Mouse (Mus musculus) lung, postnatal 0 days (tissue): ENCODE results near the gene Scd4. TPM values are rescaled to one million over a fixed set of nuclear protein-coding genes. Genes with fewer than 3 reads are reported as not detected.
"Not testable (repeated sequence)": the region's sequence is repeated elsewhere in the genome, so short reads cannot be mapped to it uniquely, and the experiment has no call there.

Experiments
- ATAC-seq: fragments of 200-750 bp; cut with Nextera tagmentation; 2 replicates; pipeline ENCODE4 v1.8.0; 2017; ENCODE audit warnings: moderate library complexity
- DNase-seq: peaks from one replicate; pipeline ENCODE4 v3.0.0-alpha.2; 2016; ENCODE audit warnings: low spot score
- H3K27ac ChIP-seq: fragments of 300-500 bp; sonication (generic); 2 replicates; pipeline ENCODE4 v1.5.1; 2014; ENCODE audit warnings: antibody characterized with exemption, mild to moderate bottlenecking, low read length, mixed read lengths
- H3K27me3 ChIP-seq: fragments of 300-500 bp; sonication (generic); replicated peaks from 2 replicates; pipeline ENCODE4 v1.6.1; 2014; ENCODE audit warnings: low read length, mixed read lengths; ENCODE audit not compliant: insufficient read depth
- H3K36me3 ChIP-seq: fragments of 300-500 bp; sonication (generic); 2 replicates; pipeline ENCODE4 v1.6.1; 2014; ENCODE audit warnings: low read length, mixed read lengths; ENCODE audit not compliant: insufficient read depth
- H3K4me1 ChIP-seq: fragments of 300-500 bp; sonication (generic); 2 replicates; pipeline ENCODE4 v1.6.1; 2014; ENCODE audit warnings: antibody characterized with exemption, low read depth, low read length, mixed read lengths; ENCODE audit not compliant: insufficient read depth
- H3K4me2 ChIP-seq: fragments of 300-500 bp; sonication (generic); replicated peaks from 2 replicates; pipeline ENCODE4 v1.6.1; 2014; ENCODE audit warnings: low read depth, mild to moderate bottlenecking, low read length, moderate library complexity, mixed read lengths
- H3K4me3 ChIP-seq: fragments of 300-500 bp; sonication (generic); 2 replicates; pipeline ENCODE4 v1.5.1; 2014; ENCODE audit warnings: low read depth, low read length
- H3K9ac ChIP-seq: fragments of 300-500 bp; sonication (generic); replicated peaks from 2 replicates; pipeline ENCODE4 v1.6.1; 2014; ENCODE audit warnings: low read depth, mild to moderate bottlenecking
- H3K9me3 ChIP-seq: fragments of 300-500 bp; sonication (generic); 2 replicates; pipeline ENCODE4 v1.6.1; 2016; ENCODE audit warnings: low read length, mixed read lengths
- CTCF ChIP-seq: IDR thresholded peaks from 2 replicates; pipeline ENCODE4 v1.5.1; 2016; ENCODE audit warnings: antibody characterized with exemption, mild to moderate bottlenecking
- EP300 ChIP-seq: IDR thresholded peaks from 2 replicates; pipeline ENCODE4 v1.6.1; 2016; ENCODE audit warnings: antibody characterized with exemption, mild to moderate bottlenecking, control low read depth
- WGBS: fragments of 180-500 bp; shearing (Covaris S2); extraction: QIAGEN DNeasy Blood & Tissue Kit; methylation state at CpG from one replicate; pipeline ENCODE4 v1.1.7; 2014; 5-methylcytosine and 5-hydroxymethylcytosine counted together
- polyA plus RNA-seq: library from polyadenylated mRNA; unstranded; fragments of >200 nt; fragmentation: Nextera tagmentation; extraction: Ambion mirVana; gene quantifications from 2 replicates; pipeline ENCODE4 v1.2.1, GENCODE M21; 2015

Gene Scd4
- polyA plus RNA-seq, 1 experiment from 2014 or later: 0.53 TPM

DNA sequence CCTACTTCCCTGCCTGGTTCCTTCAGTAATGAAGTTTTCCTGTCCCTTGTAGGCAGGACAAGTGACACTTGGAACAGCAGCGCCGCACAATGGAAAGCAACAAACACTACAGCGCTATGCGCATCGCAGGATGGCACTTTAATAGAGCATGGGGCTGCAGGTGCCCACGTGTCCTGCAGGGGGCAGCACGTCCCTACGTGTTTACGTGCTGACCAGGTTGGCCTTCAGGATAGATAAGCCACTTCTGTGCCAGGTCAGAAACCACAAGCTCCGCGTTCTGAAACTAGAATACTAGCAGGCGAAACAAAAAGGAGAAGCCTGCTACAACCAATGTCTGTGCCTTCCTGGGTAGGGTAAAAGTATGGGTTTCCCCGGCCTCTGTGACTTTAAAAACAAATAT, 30.6 kb downstream of the Scd4 start:
- Histone ChIP-seq H3K4me1 (no peaks in the 10 kb centered on the region), H3K27ac (no peak overlapping the region), H3K4me2 (no peak overlapping the region), H3K9me3 (no peaks in the 10 kb centered on the region), H3K36me3 (no peaks in the 10 kb centered on the region), H3K27me3 (no peaks in the 10 kb centered on the region), H3K9ac (no peak overlapping the region), H3K4me3 (no peak overlapping the region)
- WGBS: 15% methylated on average over 13 of the region's 13 CpGs
- peak; percentile 88 for DNase-seq
- ATAC-seq: peak; percentile 71
- peak; percentile 98 for TF ChIP-seq CTCF
- no peak for TF ChIP-seq EP300

DNA sequence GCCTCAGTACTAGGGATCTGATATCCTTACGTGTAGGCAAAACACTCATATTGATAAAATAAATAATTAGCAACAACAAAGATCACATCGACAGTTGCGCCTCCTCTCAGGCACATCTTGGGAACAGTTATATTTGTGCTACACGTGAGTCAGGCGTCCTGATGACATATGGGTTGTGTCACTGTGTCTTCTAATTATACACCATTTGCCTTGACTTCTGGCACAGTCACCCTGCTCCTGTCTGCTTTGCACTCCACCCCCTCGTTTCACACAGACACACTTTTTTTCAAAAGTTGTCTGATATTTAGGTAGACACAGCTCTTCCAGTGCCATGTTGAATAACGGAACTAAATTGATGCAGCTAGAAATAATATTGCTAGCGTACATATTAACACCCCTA, 31.1 kb downstream of the Scd4 start:
- WGBS: 62% methylated on average over 8 of the region's 8 CpGs
- no peaks in the 10 kb centered on the region for H3K36me3 ChIP-seq
- H3K9me3 ChIP-seq: no peaks in the 10 kb centered on the region
- no peak overlapping the region for H3K9ac ChIP-seq
- no peak overlapping the region for H3K27ac ChIP-seq
- ATAC-seq (no peak), DNase-seq (no peak)
- H3K4me3 ChIP-seq: no peak overlapping the region
- TF ChIP-seq CTCF (no peak), EP300 (no peak)
- no peaks in the 10 kb centered on the region for H3K4me1 ChIP-seq
- H3K27me3 ChIP-seq: no peaks in the 10 kb centered on the region
- H3K4me2 ChIP-seq: no peak overlapping the region

DNA sequence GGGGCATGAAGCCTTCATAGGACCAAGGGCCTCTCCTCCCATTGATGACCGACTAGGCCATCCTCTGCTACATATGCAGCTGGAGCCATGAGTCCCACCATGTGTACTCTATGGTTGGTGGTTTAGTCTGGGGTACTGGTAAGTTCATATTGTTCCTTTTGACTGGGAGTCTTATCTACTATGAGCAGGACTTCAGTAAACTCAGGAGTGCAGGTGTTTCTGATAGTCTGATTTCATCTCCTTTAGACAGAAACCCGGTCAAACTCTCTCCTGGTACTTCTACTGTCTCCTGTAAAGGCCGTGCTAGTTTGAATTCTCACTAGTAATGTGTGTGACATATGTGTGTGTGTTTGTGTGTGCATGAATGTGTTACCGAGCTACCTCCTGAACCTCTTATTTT, 32.8 kb downstream of the Scd4 start:
- TF ChIP-seq EP300 (no peak), CTCF (no peak)
- ATAC-seq: no peak
- no peaks in the 10 kb centered on the region for H3K27me3 ChIP-seq
- 82% methylated on average over 4 of the region's 4 CpGs for WGBS
- H3K4me1 ChIP-seq: no peaks in the 10 kb centered on the region
- H3K36me3 ChIP-seq: no peaks in the 10 kb centered on the region
- no peak overlapping the region for H3K9ac ChIP-seq
- no peak overlapping the region for H3K4me2 ChIP-seq
- no peaks in the 10 kb centered on the region for H3K9me3 ChIP-seq
- DNase-seq: no peak
- H3K27ac ChIP-seq: no peak overlapping the region
- no peak overlapping the region for H3K4me3 ChIP-seq

DNA sequence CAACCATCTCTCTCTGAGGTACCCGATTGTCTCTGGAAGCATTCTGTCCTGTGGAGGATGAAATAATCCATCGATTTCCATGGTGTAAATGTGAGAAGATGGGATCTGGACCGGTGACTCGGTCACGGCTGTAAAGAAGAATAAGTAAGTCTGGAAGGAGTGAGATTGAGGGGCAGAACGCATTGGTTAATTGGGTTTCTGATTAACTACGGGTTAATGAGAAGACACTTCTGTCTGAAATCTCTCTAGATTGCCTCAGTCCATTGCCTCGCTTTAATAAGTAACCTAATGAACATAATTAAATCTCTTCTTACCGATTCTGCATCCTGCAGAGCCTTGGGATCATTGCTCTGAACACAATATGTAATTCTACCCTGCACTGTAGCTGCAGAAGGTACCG, 34.2 kb downstream of the Scd4 start:
- ATAC-seq, H3K4me2 ChIP-seq, H3K36me3 ChIP-seq, H3K27me3 ChIP-seq, DNase-seq, H3K27ac ChIP-seq, H3K4me1 ChIP-seq, H3K9me3 ChIP-seq, H3K4me3 ChIP-seq, H3K9ac ChIP-seq: not testable (repeated sequence)
- 89% methylated on average over 10 of the region's 10 CpGs for WGBS

DNA sequence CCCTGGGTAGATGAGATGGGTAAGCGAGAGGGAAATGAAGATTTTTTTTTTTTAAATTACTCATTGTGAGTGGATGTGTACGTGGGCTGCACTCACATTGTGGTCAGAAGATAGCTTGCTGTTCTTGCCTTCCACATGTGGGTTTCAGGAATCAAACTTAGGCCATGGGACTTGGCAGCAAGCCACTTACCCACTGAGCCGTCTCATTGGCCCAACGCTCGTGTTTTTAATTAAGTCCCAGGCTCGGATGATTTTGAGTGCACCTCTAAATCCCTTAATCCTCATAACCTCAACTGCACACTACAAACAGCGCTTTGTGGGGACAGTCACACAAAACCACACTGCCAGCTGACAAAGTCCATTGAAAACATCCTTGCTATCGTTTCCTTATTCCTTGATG, 36.5 kb downstream of the Scd4 start:
- H3K4me3 ChIP-seq: no peak overlapping the region
- H3K27me3 ChIP-seq: no peaks in the 10 kb centered on the region
- no peak overlapping the region for H3K9ac ChIP-seq
- no peak for TF ChIP-seq EP300
- no peak for TF ChIP-seq CTCF
- 73% methylated on average over 8 of the region's 8 CpGs for WGBS
- DNase-seq (no peak), ATAC-seq (no peak)
- no peaks in the 10 kb centered on the region for H3K9me3 ChIP-seq
- no peak overlapping the region for H3K4me2 ChIP-seq
- no peak overlapping the region for H3K27ac ChIP-seq
- no peaks in the 10 kb centered on the region for H3K36me3 ChIP-seq
- H3K4me1 ChIP-seq: no peaks in the 10 kb centered on the region

DNA sequence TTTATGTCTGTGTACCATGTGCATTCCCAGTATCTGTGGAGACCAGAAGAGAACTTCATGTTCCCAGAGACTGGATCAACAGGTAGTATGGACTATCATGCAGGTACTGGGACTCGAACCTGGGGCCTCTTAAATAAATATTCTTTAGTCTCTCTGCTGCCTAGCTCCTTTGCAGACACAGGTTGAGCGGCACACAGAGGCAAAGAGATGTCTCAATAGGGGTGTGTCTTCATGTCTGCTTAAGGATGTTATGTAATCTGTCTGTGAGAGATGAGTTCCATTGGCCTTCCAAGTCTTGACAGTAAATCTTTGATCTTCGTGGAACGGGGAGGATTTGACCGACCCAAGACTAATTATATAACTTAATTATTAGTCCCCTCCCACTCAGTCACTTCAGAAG, 37.3 kb downstream of the Scd4 start:
- H3K4me2 ChIP-seq: no peak overlapping the region
- H3K4me3 ChIP-seq: no peak overlapping the region
- H3K9ac ChIP-seq: no peak overlapping the region
- TF ChIP-seq EP300 (no peak), CTCF (no peak)
- no peaks in the 10 kb centered on the region for H3K4me1 ChIP-seq
- no peak overlapping the region for H3K27ac ChIP-seq
- DNase-seq (peak; percentile 11), ATAC-seq (no peak)
- H3K9me3 ChIP-seq: no peaks in the 10 kb centered on the region
- no peaks in the 10 kb centered on the region for H3K27me3 ChIP-seq
- H3K36me3 ChIP-seq: no peaks in the 10 kb centered on the region
- 56% methylated on average over 5 of the region's 5 CpGs for WGBS

DNA sequence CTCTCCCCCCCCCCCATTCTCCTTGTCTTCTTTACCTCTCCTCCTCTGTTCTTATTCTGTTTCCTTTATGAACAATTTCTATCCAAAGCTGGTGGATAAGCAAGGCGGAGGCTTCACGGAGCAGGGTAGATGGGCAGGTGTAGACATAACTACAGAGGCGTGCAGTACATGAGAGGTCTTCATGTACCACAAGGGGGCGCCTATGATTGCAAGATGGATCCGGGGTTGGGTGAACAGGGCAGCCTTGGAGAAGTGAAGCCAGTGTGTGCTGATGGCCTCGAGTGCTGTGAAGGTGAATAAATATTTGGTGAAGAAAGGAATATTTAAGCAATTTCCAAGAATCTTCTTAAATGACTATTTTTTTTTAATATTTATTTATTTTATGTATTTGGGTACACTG, 40.1 kb downstream of the Scd4 start:
- peak; percentile 92 for ATAC-seq
- Histone ChIP-seq H3K4me2 (no peak overlapping the region), H3K36me3 (no peaks in the 10 kb centered on the region), H3K27me3 (no peaks in the 10 kb centered on the region), H3K4me1 (no peaks in the 10 kb centered on the region), H3K4me3 (no peak overlapping the region), H3K27ac (no peak overlapping the region), H3K9me3 (no peaks in the 10 kb centered on the region), H3K9ac (no peak overlapping the region)
- TF ChIP-seq EP300 (no peak), CTCF (peak; percentile 92)
- DNase-seq: peak; percentile 90
- WGBS: 10% methylated on average over 6 of the region's 6 CpGs
